Mouse (Mus musculus) lung, adult 2 months (tissue): ENCODE measurements at regions not wholly inside any gene's neighbourhood (a gene's known extent, or its start where the extent isn't known, plus 50 kb on each side); places are given as distances from the start of the nearest gene placed in this dataset.
"Not testable (repeated sequence)": the region's sequence is repeated elsewhere in the genome, so short reads cannot be mapped to it uniquely, and the experiment has no call there.

Source experiments
- DNase-seq: peaks from one replicate; pipeline ENCODE4 v3.0.0; 2022
- H3K4me1 ChIP-seq: fragments of 200-500 bp; 2 replicates; pipeline ENCODE4 v1.6.1; 2011; ENCODE audit warnings: low read length; ENCODE audit not compliant: control insufficient read depth, insufficient read depth
- H3K4me3 ChIP-seq: fragments of 200-500 bp; replicated peaks from 2 replicates; pipeline ENCODE3; 2011; ENCODE audit warnings: low read depth, mild to moderate bottlenecking, control low read depth, low read length; ENCODE audit errors: extremely low read depth
- CTCF ChIP-seq: fragments of 200-500 bp; IDR thresholded peaks from 2 replicates; pipeline ENCODE4 v1.5.1; 2011; ENCODE audit warnings: mild to moderate bottlenecking, low read length, control low read depth; ENCODE audit not compliant: insufficient read depth
- POLR2A ChIP-seq: fragments of 200-500 bp; IDR thresholded peaks from 2 replicates; pipeline ENCODE4 v1.6.1; 2011; ENCODE audit warnings: low read depth, mild to moderate bottlenecking, control low read depth, low read length, borderline replicate concordance; ENCODE audit errors: extremely low read depth
- WGBS: fragments of 180-500 bp; shearing (Covaris S2); methylation state at CpG from one replicate; pipeline ENCODE4 v1.1.7; 2018; 5-methylcytosine and 5-hydroxymethylcytosine counted together

GRCm38 (mm10) chr15:90882349-90882748, 167.4 kb downstream of the Kif21a start:
- DNase-seq, H3K4me1 ChIP-seq, H3K4me3 ChIP-seq: not testable (repeated sequence)
- 91% methylated on average over 19 of the region's 19 CpGs for WGBS

GRCm38 (mm10) chr15:90869452-90869851, 180.3 kb downstream of the Kif21a start:
- no peak for DNase-seq
- WGBS, result 79% methylated on average over 2 of the region's 2 CpGs
- Histone ChIP-seq H3K4me1 (no peaks in the 10 kb centered on the region), H3K4me3 (no peak overlapping the region)
- TF ChIP-seq POLR2A (no peak), CTCF (no peak)

- WGBS, result 92% methylated on average over 1 of the region's 4 CpGs
- not testable (repeated sequence) for H3K4me1 ChIP-seq, DNase-seq, H3K4me3 ChIP-seq
Measured at GRCm38 (mm10) chr15:90853763-90854162, 174.5 kb upstream of the Cpne8 start.

GRCm38 (mm10) chr15:90851991-90852390, 172.8 kb upstream of the Cpne8 start:
- TF ChIP-seq CTCF, result no peak
- no peak for TF ChIP-seq POLR2A
- Histone ChIP-seq H3K4me3 (no peak overlapping the region), H3K4me1 (no peaks in the 10 kb centered on the region)
- 66% methylated on average over 2 of the region's 2 CpGs for WGBS
- DNase-seq, result no peak

- H3K4me3 ChIP-seq, result no peak overlapping the region
- H3K4me1 ChIP-seq, result no peaks in the 10 kb centered on the region
- DNase-seq, result no peak
- 20% methylated on average over 5 of the region's 5 CpGs for WGBS
- TF ChIP-seq CTCF, result 0 out of 2 replicates have a peak, but pooled peaks have one; percentile 7
- TF ChIP-seq POLR2A, result no peak
Measured at GRCm38 (mm10) chr15:90841471-90841870, 162.2 kb upstream of the Cpne8 start.

DNA sequence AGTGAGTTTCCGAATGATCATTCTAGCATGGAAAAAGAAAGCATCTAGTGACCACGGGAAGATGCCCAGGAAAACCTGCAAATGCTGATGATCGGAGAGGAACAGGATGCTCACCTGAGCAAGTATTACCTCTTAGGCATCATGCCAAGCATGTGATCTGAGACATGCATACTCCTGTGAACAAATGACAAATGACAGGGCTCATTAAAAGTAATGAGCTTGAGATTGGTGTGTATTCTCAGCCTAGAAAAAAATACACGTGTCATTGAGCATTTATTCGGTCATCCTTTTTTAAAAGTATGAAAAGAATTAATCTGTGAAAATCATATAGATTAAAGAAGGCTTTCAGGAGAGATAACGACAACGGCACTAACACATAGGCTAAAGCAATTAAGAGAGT, 156.4 kb upstream of the Cpne8 start:
- no peak overlapping the region for H3K4me3 ChIP-seq
- DNase-seq, result no peak
- WGBS, result 88% methylated on average over 7 of the region's 7 CpGs
- H3K4me1 ChIP-seq, result no peaks in the 10 kb centered on the region
- no peak for TF ChIP-seq POLR2A

GRCm38 (mm10) chr15:90827816-90828215, 148.6 kb upstream of the Cpne8 start:
- Histone ChIP-seq H3K4me1 (no peaks in the 10 kb centered on the region), H3K4me3 (no peak overlapping the region)
- DNase-seq, result no peak
- TF ChIP-seq CTCF (no peak), POLR2A (no peak)
- 37% methylated on average over 4 of the region's 4 CpGs for WGBS

GRCm38 (mm10) chr15:90822306-90822705, 143.1 kb upstream of the Cpne8 start:
- Histone ChIP-seq H3K4me3 (no peak overlapping the region), H3K4me1 (no peaks in the 10 kb centered on the region)
- DNase-seq, result no peak
- no peak for TF ChIP-seq POLR2A
- TF ChIP-seq CTCF, result no peak
- 87% methylated on average over 6 of the region's 6 CpGs for WGBS

DNA sequence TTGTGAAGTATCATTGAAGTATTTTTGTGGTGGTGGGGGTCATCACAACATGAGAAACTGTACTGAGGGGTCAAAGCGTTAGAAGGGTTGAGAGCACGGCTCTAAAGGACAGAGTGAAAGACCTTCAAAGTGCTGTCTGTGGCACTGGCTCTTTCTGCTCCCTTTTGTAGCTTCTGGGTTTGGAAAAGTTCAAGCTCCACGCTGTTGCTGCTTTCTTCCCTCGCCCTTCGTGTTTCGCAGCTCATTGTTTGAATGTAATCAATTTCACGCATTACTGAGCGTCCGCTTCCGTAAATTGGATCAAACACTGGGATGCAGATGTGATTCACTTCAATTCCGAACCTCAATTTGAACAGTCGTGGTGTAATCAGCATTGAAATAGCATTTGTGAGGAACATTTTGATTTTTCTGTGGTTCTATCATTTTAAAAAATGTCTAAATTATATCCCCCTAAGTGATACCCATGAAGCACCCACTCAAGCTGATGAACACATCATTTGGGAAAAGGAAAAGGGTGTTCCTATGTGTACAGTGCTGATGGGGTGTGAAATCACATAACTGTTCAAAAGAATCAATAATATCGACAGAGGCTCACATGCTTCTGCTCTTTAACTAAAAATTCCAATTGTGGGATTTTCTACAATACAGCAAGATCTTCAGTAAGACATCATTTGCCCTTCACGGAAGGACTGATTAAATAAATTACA, 140.9 kb upstream of the Cpne8 start:
- no peaks in the 10 kb centered on the region for H3K4me1 ChIP-seq
- H3K4me3 ChIP-seq, result no peak overlapping the region
- WGBS, result 86% methylated on average over 14 of the region's 14 CpGs
- TF ChIP-seq POLR2A, result no peak
- TF ChIP-seq CTCF, result no peak
- DNase-seq, result no peak

DNA sequence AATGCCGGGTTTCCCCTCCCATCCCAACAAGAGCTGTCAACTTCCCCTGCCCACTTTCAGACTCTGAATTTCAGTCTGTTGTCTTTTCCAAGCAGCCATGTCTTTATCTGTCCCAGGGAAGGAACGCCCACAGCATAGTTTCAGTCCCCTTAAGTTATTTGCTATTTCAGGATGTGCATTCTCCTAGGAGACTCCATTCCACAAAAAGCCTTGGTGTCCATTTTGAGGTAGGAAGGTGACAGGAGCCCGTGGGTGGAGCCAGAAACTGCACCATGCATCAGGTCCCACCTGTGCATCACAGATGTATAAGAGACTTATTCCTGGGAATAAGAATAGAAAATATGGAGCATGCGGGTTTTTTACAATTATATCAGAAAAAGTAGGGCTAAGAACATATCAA, 138.9 kb upstream of the Cpne8 start:
- 67% methylated on average over 4 of the region's 4 CpGs for WGBS
- no peak for TF ChIP-seq CTCF
- TF ChIP-seq POLR2A, result no peak
- Histone ChIP-seq H3K4me1 (no peaks in the 10 kb centered on the region), H3K4me3 (no peak overlapping the region)
- DNase-seq, result no peak

GRCm38 (mm10) chr15:90813907-90814306, 134.7 kb upstream of the Cpne8 start:
- no peak for DNase-seq
- 56% methylated on average over 5 of the region's 5 CpGs for WGBS

More at GRCm38 (mm10) chr15:90813907-90814306, 134.7 kb upstream of the Cpne8 start:
- TF ChIP-seq POLR2A (no peak), CTCF (no peak)
- H3K4me3 ChIP-seq, result no peak overlapping the region
- H3K4me1 ChIP-seq, result no peaks in the 10 kb centered on the region
